Mouse (Mus musculus) liver, embryonic 14.5 days (tissue): ENCODE results near the gene H2-Q10. TPM values are rescaled to one million over a fixed set of nuclear protein-coding genes. Genes with fewer than 3 reads are reported as not detected.
"Not testable (repeated sequence)": the region's sequence is repeated elsewhere in the genome, so short reads cannot be mapped to it uniquely, and the experiment has no call there.

Experiments
- ATAC-seq: fragments of 200-750 bp; cut with Nextera tagmentation; 2 replicates; pipeline ENCODE4 v1.8.0; 2017; ENCODE audit warnings: moderate number of reproducible peaks, mild to moderate bottlenecking, moderate library complexity; ENCODE audit not compliant: insufficient read depth
- DNase-seq, 3 experiments: peaks; one replicate each; pipeline ENCODE4 v3.0.0-alpha.2; 2012 to 2013; ENCODE audit warnings: low read depth in 3 of 3, low spot score in 3 of 3
- H3K27ac ChIP-seq: fragments of 300-500 bp; sonication (generic); 2 replicates; pipeline ENCODE4 v1.5.1; 2014; ENCODE audit warnings: moderate library complexity, mild to moderate bottlenecking, control low read depth, inconsistent platforms
- H3K27me3 ChIP-seq: fragments of 300-500 bp; sonication (generic); 2 replicates; pipeline ENCODE4 v1.6.1; 2014; ENCODE audit warnings: mild to moderate bottlenecking, low read length, moderate library complexity; ENCODE audit not compliant: control insufficient read depth, insufficient read depth
- H3K36me3 ChIP-seq: fragments of 300-500 bp; sonication (generic); replicated peaks from 2 replicates; pipeline ENCODE4 v1.6.1; 2014; ENCODE audit warnings: low read depth; ENCODE audit not compliant: control insufficient read depth, insufficient read depth
- H3K4me1 ChIP-seq, 2 experiments: fragments of 200-500 bp in 1 of 2; fragments of 300-500 bp in 1 of 2; sonication (generic) in 1 of 2; replicated peaks; 2 replicates each; pipeline ENCODE4 v1.6.1; 2012 to 2014; ENCODE audit warnings: antibody characterized with exemption in 1 of 2, inconsistent platforms in 1 of 2, low read length in 1 of 2; ENCODE audit not compliant: control insufficient read depth in 2 of 2, insufficient read depth in 2 of 2
- H3K4me2 ChIP-seq: fragments of 300-500 bp; sonication (generic); 2 replicates; pipeline ENCODE4 v1.6.1; 2014; ENCODE audit warnings: low read depth, mild to moderate bottlenecking, control low read depth, moderate library complexity
- H3K4me3 ChIP-seq, 2 experiments: fragments of 200-500 bp in 1 of 2; fragments of 300-500 bp in 1 of 2; sonication (generic) in 1 of 2; 2 replicates each; pipeline ENCODE4 v1.5.1; 2012 to 2014; ENCODE audit warnings: low read depth in 2 of 2, low read length in 2 of 2, mild to moderate bottlenecking in 2 of 2, control low read depth in 1 of 2, inconsistent platforms in 1 of 2, moderate library complexity in 1 of 2; ENCODE audit not compliant: insufficient read depth in 1 of 2
- H3K9ac ChIP-seq: fragments of 300-500 bp; sonication (generic); replicated peaks from 2 replicates; pipeline ENCODE4 v1.6.1; 2014; ENCODE audit warnings: mild to moderate bottlenecking, control low read depth, moderate library complexity
- H3K9me3 ChIP-seq: fragments of 300-500 bp; sonication (generic); 2 replicates; pipeline ENCODE4 v1.6.1; 2016; ENCODE audit warnings: low read length, mixed read lengths; ENCODE audit not compliant: control insufficient read depth
- CTCF ChIP-seq: IDR thresholded peaks from 2 replicates; pipeline ENCODE4 v1.5.1; 2016; ENCODE audit warnings: antibody characterized with exemption, low read depth, control low read depth
- EP300 ChIP-seq: IDR thresholded peaks from 2 replicates; pipeline ENCODE4 v1.6.1; 2016; ENCODE audit warnings: antibody characterized with exemption, low read depth
- WGBS: fragments of 180-500 bp; shearing (Covaris S2); extraction: QIAGEN DNeasy Blood & Tissue Kit; methylation state at CpG from one replicate; pipeline ENCODE4 v1.1.7; 2014; ENCODE audit not compliant: insufficient replicate concordance; 5-methylcytosine and 5-hydroxymethylcytosine counted together
- polyA plus RNA-seq, 2 experiments: library from polyadenylated mRNA; depleted of rRNA in 1 of 2; stranded (reverse) in 1 of 2; unstranded in 1 of 2; fragments of >200 nt; fragmentation: Nextera tagmentation in 1 of 2; extraction: Ambion mirVana in 1 of 2; gene quantifications; 2 replicates each; pipeline versions ENCODE4 v1.2.1 to v1.2.3; 2012 to 2014

H2-Q10 gene
- polyA plus RNA-seq, 2 experiments, result 136 to 195 TPM

- WGBS, result 21% methylated on average over 8 of the region's 8 CpGs
- Histone ChIP-seq H3K4me2 (no peak overlapping the region), H3K36me3 (no peaks in the 10 kb centered on the region), H3K27me3 (peaks cover 14% of the 10 kb centered on the region), H3K27ac (no peak overlapping the region), H3K9ac (no peak overlapping the region), H3K4me1 (no peaks in the 10 kb centered on the region), H3K9me3 (no peaks in the 10 kb centered on the region), H3K4me3 (no peak overlapping the region)
- TF ChIP-seq EP300, result no peak
- TF ChIP-seq CTCF, result no peak
- ATAC-seq (no peak), DNase-seq (no peak)
Measured at GRCm38 (mm10) chr17:35504628-35505481, 35.0 kb downstream of the H2-Q10 start.

GRCm38 (mm10) chr17:35505776-35506175 is 35.9 kb downstream of the H2-Q10 start, which contains the start of gene Pou5f1:
TSS of gene Pou5f1 (plus strand) at chr17:35506018.
- Histone ChIP-seq H3K4me1 (no peaks in the 10 kb centered on the region), H3K27ac (no peak within 1 kb of the TSS), H3K4me3 (no peak within 1 kb of the TSS), H3K9me3 (no peaks in the 10 kb centered on the region), H3K27me3 (peaks cover 14% of the 10 kb centered on the region), H3K9ac (no peak within 1 kb of the TSS), H3K36me3 (no peaks in the 10 kb centered on the region), H3K4me2 (no peak within 1 kb of the TSS)
- ATAC-seq (no peak), DNase-seq (no peak)
- TF ChIP-seq EP300, result no peak
- no peak for TF ChIP-seq CTCF
- 42% methylated on average over 13 of the region's 13 CpGs for WGBS

- no peaks in the 10 kb centered on the region for H3K36me3 ChIP-seq
- H3K4me3 ChIP-seq, result no peak overlapping the region
- DNase-seq (no peak), ATAC-seq (no peak)
- no peak overlapping the region for H3K27ac ChIP-seq
- H3K9ac ChIP-seq, result no peak overlapping the region
- H3K4me2 ChIP-seq, result no peak overlapping the region
- peaks cover 14% of the 10 kb centered on the region for H3K27me3 ChIP-seq
- no peaks in the 10 kb centered on the region for H3K9me3 ChIP-seq
- TF ChIP-seq EP300 (no peak), CTCF (no peak)
- no peaks in the 10 kb centered on the region for H3K4me1 ChIP-seq
- 16% methylated on average over 10 of the region's 10 CpGs for WGBS
Measured at GRCm38 (mm10) chr17:35506881-35507280, 37.0 kb downstream of the H2-Q10 start.

DNA sequence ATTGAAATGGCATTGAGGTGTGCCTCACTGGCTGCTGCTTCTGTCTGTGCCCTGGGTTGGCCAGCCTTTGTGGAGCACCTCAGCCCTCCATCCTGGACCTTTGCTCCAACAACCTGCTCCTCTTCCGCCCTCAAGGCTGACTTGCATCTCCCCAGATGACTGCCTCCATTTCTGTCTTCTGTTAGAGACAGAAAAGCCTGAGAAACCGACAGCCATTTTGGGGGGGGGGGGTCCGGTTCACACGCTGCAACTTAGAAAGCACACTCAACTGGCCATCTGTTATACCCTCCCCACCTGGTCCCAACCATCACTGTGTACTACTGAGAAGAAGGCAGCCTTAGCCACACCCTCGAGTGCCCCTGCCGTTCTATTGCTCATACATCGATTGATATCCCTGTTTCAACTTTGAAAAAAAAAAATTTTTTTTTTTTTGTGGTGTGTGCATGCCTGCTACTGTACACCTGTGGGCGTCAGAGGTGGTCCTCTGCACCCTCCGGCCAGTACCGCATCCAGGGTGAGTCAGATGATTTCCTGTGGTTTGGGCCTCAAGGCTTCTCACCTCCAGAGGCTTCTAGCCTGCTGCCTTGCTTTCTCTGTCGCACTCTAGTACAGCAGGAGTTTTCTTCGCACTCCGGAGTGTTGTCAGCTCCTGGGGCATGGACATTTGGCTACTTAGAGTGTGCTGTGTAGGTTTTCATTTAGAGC is 37.8 kb downstream of the H2-Q10 start:
- H3K9me3 ChIP-seq, result no peaks in the 10 kb centered on the region
- no peak overlapping the region for H3K27ac ChIP-seq
- no peaks in the 10 kb centered on the region for H3K4me1 ChIP-seq
- no peak overlapping the region for H3K4me2 ChIP-seq
- H3K27me3 ChIP-seq, result peaks cover 14% of the 10 kb centered on the region
- no peak overlapping the region for H3K4me3 ChIP-seq
- TF ChIP-seq EP300 (no peak), CTCF (no peak)
- H3K36me3 ChIP-seq, result peaks cover 3% of the 10 kb centered on the region
- no peak overlapping the region for H3K9ac ChIP-seq
- DNase-seq (no peak), ATAC-seq (no peak)
- WGBS, result 22% methylated on average over 13 of the region's 13 CpGs

DNA sequence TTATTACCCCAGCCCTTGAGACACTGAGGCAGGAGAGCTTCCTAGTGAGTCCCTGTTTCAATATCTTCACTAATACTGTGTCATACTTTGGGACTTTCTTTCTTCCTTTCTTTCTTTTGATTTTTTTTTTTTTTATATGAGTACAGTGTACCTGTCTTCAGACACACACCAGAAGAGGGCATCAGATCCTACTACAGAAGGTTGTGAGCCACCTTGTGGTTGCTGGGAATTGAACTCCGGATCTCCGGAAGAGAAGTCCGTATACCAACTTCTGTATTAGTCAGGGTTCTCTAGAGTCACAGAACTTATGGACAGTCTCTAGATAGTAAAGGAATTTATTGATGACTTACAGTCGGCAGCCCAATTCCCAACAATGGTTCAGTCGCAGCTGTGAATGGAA is 38.4 kb downstream of the H2-Q10 start:
- H3K27me3 ChIP-seq, result peaks cover 14% of the 10 kb centered on the region
- H3K9me3 ChIP-seq, H3K9ac ChIP-seq, ATAC-seq, H3K4me2 ChIP-seq, H3K4me3 ChIP-seq, H3K4me1 ChIP-seq, H3K27ac ChIP-seq, DNase-seq, H3K36me3 ChIP-seq: not testable (repeated sequence)
- WGBS, result 47% methylated on average over 5 of the region's 5 CpGs
